Mouse (Mus musculus): ENCODE results near the gene Cacna1d. TPM values are rescaled to one million over a fixed set of nuclear protein-coding genes. Genes with fewer than 3 reads are reported as not detected.

Gene Cacna1d
- polyA plus RNA-seq, 1 experiment from 2014 or later = 1.4 TPM

- ATAC-seq (ENCODE audit: insufficient read depth, low FRiP score, low TSS enrichment) = no peak
- H3K9ac ChIP-seq (ENCODE audit: low read length) = no peak overlapping the region
- WGBS = 84% methylated on average over 9 of the region's 9 CpGs
These were observed 449.4 kb downstream of the Cacna1d start for GRCm38 (mm10) chr14:30041836-30042235.

GRCm38 (mm10) chr14:30039413-30039812, 451.8 kb downstream of the Cacna1d start:
- Histone ChIP-seq H3K4me2 (ENCODE audit: low read depth) (no peak overlapping the region), H3K4me1 (ENCODE audit: control insufficient read depth, insufficient read depth, low read length) (no peaks in the 10 kb centered on the region), H3K9me3 (ENCODE audit: control insufficient read depth, low read length) (no peaks in the 10 kb centered on the region), H3K36me3 (ENCODE audit: control insufficient read depth, insufficient read depth, low read length) (no peaks in the 10 kb centered on the region), H3K4me3 (ENCODE audit: low read depth, low read length) (no peak overlapping the region), H3K27me3 (ENCODE audit: control insufficient read depth, insufficient read depth, low read length) (no peaks in the 10 kb centered on the region), H3K27ac (ENCODE audit: low read depth, low read length) (no peak overlapping the region), H3K9ac (ENCODE audit: low read length) (no peak overlapping the region)
- ATAC-seq (ENCODE audit: insufficient read depth, low FRiP score, low TSS enrichment) (no peak), DNase-seq (ENCODE audit: low spot score) (no peak)
- WGBS = 88% methylated on average over 4 of the region's 4 CpGs

More at GRCm38 (mm10) chr14:30041836-30042235, 449.4 kb downstream of the Cacna1d start:
- Histone ChIP-seq H3K36me3 (ENCODE audit: control insufficient read depth, insufficient read depth, low read length) (no peaks in the 10 kb centered on the region), H3K4me3 (ENCODE audit: low read depth, low read length) (no peak overlapping the region), H3K9me3 (ENCODE audit: control insufficient read depth, low read length) (no peaks in the 10 kb centered on the region), H3K4me2 (ENCODE audit: low read depth) (no peak overlapping the region), H3K27me3 (ENCODE audit: control insufficient read depth, insufficient read depth, low read length) (no peaks in the 10 kb centered on the region), H3K4me1 (ENCODE audit: control insufficient read depth, insufficient read depth, low read length) (no peaks in the 10 kb centered on the region), H3K27ac (ENCODE audit: low read depth, low read length) (no peak overlapping the region)
- no peak for DNase-seq (ENCODE audit: low spot score)

GRCm38 (mm10) chr14:30038431-30038830, 452.8 kb downstream of the Cacna1d start:
- no peaks in the 10 kb centered on the region for H3K4me1 ChIP-seq (ENCODE audit: control insufficient read depth, insufficient read depth, low read length)
- no peak overlapping the region for H3K4me3 ChIP-seq (ENCODE audit: low read depth, low read length)
- ATAC-seq (ENCODE audit: insufficient read depth, low FRiP score, low TSS enrichment) (no peak), DNase-seq (ENCODE audit: low spot score) (no peak)
- no peak overlapping the region for H3K9ac ChIP-seq (ENCODE audit: low read length)
- H3K27ac ChIP-seq (ENCODE audit: low read depth, low read length) = no peak overlapping the region
- no peaks in the 10 kb centered on the region for H3K27me3 ChIP-seq (ENCODE audit: control insufficient read depth, insufficient read depth, low read length)
- no peaks in the 10 kb centered on the region for H3K36me3 ChIP-seq (ENCODE audit: control insufficient read depth, insufficient read depth, low read length)
- H3K9me3 ChIP-seq (ENCODE audit: control insufficient read depth, low read length) = no peaks in the 10 kb centered on the region
- H3K4me2 ChIP-seq (ENCODE audit: low read depth) = no peak overlapping the region
- WGBS = 87% methylated on average over 18 of the region's 18 CpGs

GRCm38 (mm10) chr14:30033405-30033804, 457.9 kb downstream of the Cacna1d start:
- no peaks in the 10 kb centered on the region for H3K36me3 ChIP-seq (ENCODE audit: control insufficient read depth, insufficient read depth, low read length)
- ATAC-seq (ENCODE audit: insufficient read depth, low FRiP score, low TSS enrichment) (no peak), DNase-seq (ENCODE audit: low spot score) (no peak)
- WGBS = 73% methylated on average over 8 of the region's 8 CpGs
- H3K4me3 ChIP-seq (ENCODE audit: low read depth, low read length) = no peak overlapping the region
- H3K9ac ChIP-seq (ENCODE audit: low read length) = no peak overlapping the region
- no peak overlapping the region for H3K4me2 ChIP-seq (ENCODE audit: low read depth)
- H3K9me3 ChIP-seq (ENCODE audit: control insufficient read depth, low read length) = no peaks in the 10 kb centered on the region
- no peaks in the 10 kb centered on the region for H3K4me1 ChIP-seq (ENCODE audit: control insufficient read depth, insufficient read depth, low read length)
- H3K27ac ChIP-seq (ENCODE audit: low read depth, low read length) = no peak overlapping the region
- no peaks in the 10 kb centered on the region for H3K27me3 ChIP-seq (ENCODE audit: control insufficient read depth, insufficient read depth, low read length)

DNA sequence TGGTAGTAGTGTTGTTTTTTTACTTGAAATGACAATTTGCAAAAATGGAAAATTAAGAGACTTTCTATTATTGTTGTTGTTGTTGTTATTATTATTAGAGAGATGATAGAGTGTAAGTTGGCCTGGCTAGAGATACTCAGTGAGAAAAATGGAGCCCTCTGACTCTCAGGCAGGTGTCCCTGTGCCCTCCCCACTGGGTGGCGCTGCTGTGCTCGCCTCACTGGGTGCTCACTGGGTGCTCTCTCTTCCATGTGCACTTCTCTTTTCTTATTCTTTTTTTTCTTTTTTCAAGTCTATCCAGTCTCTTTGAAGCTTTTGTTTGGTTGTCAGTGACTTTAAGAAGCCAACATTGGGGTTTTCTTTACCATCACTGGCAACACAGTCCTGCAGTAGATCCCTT, 463.9 kb downstream of the Cacna1d start:
- WGBS = 38% methylated on average over 2 of the region's 2 CpGs
- DNase-seq (ENCODE audit: low spot score) (no peak), ATAC-seq (ENCODE audit: insufficient read depth, low FRiP score, low TSS enrichment) (no peak)
- no peak overlapping the region for H3K9ac ChIP-seq (ENCODE audit: low read length)
- no peaks in the 10 kb centered on the region for H3K36me3 ChIP-seq (ENCODE audit: control insufficient read depth, insufficient read depth, low read length)
- H3K4me1 ChIP-seq (ENCODE audit: control insufficient read depth, insufficient read depth, low read length) = no peaks in the 10 kb centered on the region
- no peak overlapping the region for H3K4me2 ChIP-seq (ENCODE audit: low read depth)
- H3K9me3 ChIP-seq (ENCODE audit: control insufficient read depth, low read length) = no peaks in the 10 kb centered on the region
- H3K27me3 ChIP-seq (ENCODE audit: control insufficient read depth, insufficient read depth, low read length) = no peaks in the 10 kb centered on the region
- no peak overlapping the region for H3K4me3 ChIP-seq (ENCODE audit: low read depth, low read length)
- no peak overlapping the region for H3K27ac ChIP-seq (ENCODE audit: low read depth, low read length)

GRCm38 (mm10) chr14:30024387-30024786, 466.9 kb downstream of the Cacna1d start:
- no peaks in the 10 kb centered on the region for H3K4me1 ChIP-seq (ENCODE audit: control insufficient read depth, insufficient read depth, low read length)
- H3K4me3 ChIP-seq (ENCODE audit: low read depth, low read length) = no peak overlapping the region
- H3K36me3 ChIP-seq (ENCODE audit: control insufficient read depth, insufficient read depth, low read length) = no peaks in the 10 kb centered on the region
- ATAC-seq (ENCODE audit: insufficient read depth, low FRiP score, low TSS enrichment) (no peak), DNase-seq (ENCODE audit: low spot score) (no peak)
- no peak overlapping the region for H3K4me2 ChIP-seq (ENCODE audit: low read depth)
- H3K27me3 ChIP-seq (ENCODE audit: control insufficient read depth, insufficient read depth, low read length) = no peaks in the 10 kb centered on the region
- no peak overlapping the region for H3K9ac ChIP-seq (ENCODE audit: low read length)
- no peak overlapping the region for H3K27ac ChIP-seq (ENCODE audit: low read depth, low read length)
- no peaks in the 10 kb centered on the region for H3K9me3 ChIP-seq (ENCODE audit: control insufficient read depth, low read length)
- 83% methylated on average over 7 of the region's 7 CpGs for WGBS

GRCm38 (mm10) chr14:30022471-30022870, 468.8 kb downstream of the Cacna1d start:
- Histone ChIP-seq H3K27ac (ENCODE audit: low read depth, low read length) (no peak overlapping the region), H3K4me3 (ENCODE audit: low read depth, low read length) (no peak overlapping the region), H3K36me3 (ENCODE audit: control insufficient read depth, insufficient read depth, low read length) (no peaks in the 10 kb centered on the region), H3K9ac (ENCODE audit: low read length) (no peak overlapping the region), H3K27me3 (ENCODE audit: control insufficient read depth, insufficient read depth, low read length) (no peaks in the 10 kb centered on the region), H3K4me1 (ENCODE audit: control insufficient read depth, insufficient read depth, low read length) (no peaks in the 10 kb centered on the region), H3K4me2 (ENCODE audit: low read depth) (no peak overlapping the region), H3K9me3 (ENCODE audit: control insufficient read depth, low read length) (no peaks in the 10 kb centered on the region)
- ATAC-seq (ENCODE audit: insufficient read depth, low FRiP score, low TSS enrichment) (no peak), DNase-seq (ENCODE audit: low spot score) (no peak)
- 89% methylated on average over 6 of the region's 6 CpGs for WGBS

DNA sequence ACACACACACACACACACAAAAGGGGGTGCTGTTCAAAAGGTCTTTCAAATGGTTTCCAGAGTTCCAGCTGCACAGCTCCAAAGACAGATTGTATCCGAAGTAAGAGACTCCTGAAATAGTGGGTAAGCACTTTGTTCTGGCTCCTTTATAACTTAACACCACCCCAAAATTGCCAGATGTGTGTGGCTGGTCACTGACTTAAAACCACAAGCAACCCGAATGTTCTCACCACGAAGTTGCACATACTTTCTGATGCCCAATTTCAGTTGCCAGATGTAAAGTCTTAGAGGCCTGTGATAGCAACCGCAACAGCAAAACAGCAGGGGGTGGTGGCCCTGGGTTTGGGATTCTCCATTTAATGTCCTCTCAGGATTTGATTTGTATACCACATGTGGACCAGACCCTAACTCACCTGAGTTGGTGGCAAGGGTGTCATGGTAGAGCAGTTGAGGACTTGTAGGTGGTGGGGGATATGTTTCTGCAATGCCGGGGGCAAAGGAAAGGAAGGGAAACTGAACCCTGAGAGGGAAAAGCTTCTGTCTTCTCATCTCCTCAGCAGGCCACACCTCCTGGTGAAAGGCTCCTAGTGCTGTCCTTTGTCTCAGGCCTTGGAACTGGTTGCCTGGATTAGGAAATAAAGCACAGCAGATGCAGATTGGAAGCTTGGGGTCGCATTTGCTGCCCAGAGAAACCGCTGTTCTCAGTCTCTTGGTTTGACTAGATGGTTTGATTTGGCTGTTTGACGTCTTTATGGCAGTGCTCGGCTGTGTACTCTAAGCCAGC, 471.3 kb downstream of the Cacna1d start:
- Histone ChIP-seq H3K4me3 (ENCODE audit: low read depth, low read length) (no peak overlapping the region), H3K27me3 (ENCODE audit: control insufficient read depth, insufficient read depth, low read length) (no peaks in the 10 kb centered on the region), H3K4me1 (ENCODE audit: control insufficient read depth, insufficient read depth, low read length) (no peaks in the 10 kb centered on the region), H3K27ac (ENCODE audit: low read depth, low read length) (no peak overlapping the region), H3K9ac (ENCODE audit: low read length) (no peak overlapping the region), H3K9me3 (ENCODE audit: control insufficient read depth, low read length) (no peaks in the 10 kb centered on the region), H3K4me2 (ENCODE audit: low read depth) (no peak overlapping the region), H3K36me3 (ENCODE audit: control insufficient read depth, insufficient read depth, low read length) (no peaks in the 10 kb centered on the region)
- no peak for DNase-seq (ENCODE audit: low spot score)
- 49% methylated on average over 9 of the region's 9 CpGs for WGBS
- ATAC-seq (ENCODE audit: insufficient read depth, low FRiP score, low TSS enrichment) = no peak

DNA sequence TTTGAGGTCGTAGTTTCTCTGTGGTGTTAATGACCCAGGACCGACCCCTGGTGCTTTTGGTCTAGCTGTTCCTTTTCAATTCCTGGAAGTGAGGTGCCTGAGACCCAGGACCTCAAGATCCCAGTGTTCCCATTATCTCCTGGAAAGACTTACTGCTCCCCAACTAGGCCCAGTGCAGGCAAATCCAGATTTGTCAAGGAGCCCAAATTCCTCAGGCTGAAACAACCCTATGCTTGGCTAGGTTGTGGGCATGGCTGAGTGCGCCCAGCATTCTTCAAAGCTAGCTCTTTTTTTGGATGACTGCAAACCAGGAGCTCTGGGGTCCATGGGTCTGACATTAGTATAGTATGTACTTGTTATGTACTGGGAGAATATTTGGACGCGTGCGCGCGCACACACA, 471.9 kb downstream of the Cacna1d start:
- 93% methylated on average over 8 of the region's 8 CpGs for WGBS
- Histone ChIP-seq H3K9ac (ENCODE audit: low read length) (no peak overlapping the region), H3K4me1 (ENCODE audit: control insufficient read depth, insufficient read depth, low read length) (no peaks in the 10 kb centered on the region), H3K4me2 (ENCODE audit: low read depth) (no peak overlapping the region), H3K36me3 (ENCODE audit: control insufficient read depth, insufficient read depth, low read length) (no peaks in the 10 kb centered on the region), H3K4me3 (ENCODE audit: low read depth, low read length) (no peak overlapping the region), H3K27ac (ENCODE audit: low read depth, low read length) (no peak overlapping the region), H3K27me3 (ENCODE audit: control insufficient read depth, insufficient read depth, low read length) (no peaks in the 10 kb centered on the region), H3K9me3 (ENCODE audit: control insufficient read depth, low read length) (no peaks in the 10 kb centered on the region)
- DNase-seq (ENCODE audit: low spot score) (no peak), ATAC-seq (ENCODE audit: insufficient read depth, low FRiP score, low TSS enrichment) (no peak)

All from neural tube, embryonic 11.5 days (tissue).